Mouse (Mus musculus): ENCODE results near the gene Sgcd.

Sgcd gene

DNA sequence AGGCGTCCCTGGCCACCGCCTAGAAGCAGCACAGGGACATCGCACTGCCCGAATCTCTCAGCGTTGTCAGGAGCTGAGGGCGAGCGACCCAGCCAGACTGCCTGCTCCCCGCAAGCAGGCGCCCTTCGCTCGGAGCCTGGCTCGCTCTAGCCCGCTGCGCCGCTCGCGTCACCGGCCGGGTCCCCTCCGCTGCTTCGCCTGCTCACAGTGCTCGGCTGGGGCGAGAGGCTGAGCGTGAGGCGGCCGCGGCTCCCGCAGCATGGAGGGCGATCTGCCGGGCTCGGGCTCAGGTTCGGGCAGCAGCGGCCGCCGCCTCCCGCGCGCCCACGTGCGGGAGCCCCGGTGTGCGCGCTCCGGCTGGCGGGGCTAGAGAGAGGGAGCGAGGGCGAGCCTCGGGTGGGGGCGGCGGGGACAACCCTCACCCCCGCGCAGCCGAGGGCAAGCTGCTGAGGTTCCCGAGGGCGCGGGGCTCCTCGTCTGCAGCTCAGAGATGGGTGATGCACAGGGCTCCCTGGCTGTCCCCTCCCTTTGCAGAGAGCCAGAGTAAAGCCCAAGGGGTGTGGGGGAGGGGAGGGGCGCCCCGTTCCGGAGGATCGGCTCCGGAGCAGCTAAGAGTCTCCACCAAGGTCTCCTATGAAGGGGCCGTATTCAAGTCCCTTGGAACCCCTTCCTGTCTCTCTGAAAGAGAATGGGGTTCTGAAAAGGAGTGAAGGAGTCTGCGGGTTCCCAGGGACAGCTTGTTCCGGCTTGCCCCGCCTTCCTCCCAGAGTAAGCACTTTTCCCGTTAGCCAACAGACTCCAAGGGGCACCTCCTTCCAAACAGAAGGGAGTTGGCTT is at the start of gene Sgcd:
Sgcd (minus strand) TSS at position 273 of the 837 bp plus-strand sequence.
- DNase-seq (ENCODE audit: low spot score in 2 of 2) = no peak

DNA sequence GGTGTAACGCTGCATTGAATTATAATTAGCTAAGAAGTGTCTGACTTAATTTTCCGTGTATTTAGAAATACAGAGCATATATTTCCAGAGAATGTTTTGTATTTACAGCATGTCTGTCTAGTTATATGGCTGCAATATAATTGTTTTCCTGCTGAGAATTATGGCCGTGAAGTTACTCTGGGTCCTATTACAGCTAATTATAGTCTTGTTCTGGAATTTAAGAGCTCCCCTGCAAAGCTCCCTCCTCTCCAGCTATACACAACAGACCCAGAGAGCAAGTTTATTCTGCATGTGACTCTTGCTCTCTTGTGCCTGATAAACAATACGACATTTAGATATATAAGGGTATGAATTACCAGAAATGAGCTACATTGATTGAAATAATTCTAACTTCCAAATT is 49.3 kb upstream of the Sgcd start:
- no peak for DNase-seq (ENCODE audit: low spot score in 2 of 2)

DNA sequence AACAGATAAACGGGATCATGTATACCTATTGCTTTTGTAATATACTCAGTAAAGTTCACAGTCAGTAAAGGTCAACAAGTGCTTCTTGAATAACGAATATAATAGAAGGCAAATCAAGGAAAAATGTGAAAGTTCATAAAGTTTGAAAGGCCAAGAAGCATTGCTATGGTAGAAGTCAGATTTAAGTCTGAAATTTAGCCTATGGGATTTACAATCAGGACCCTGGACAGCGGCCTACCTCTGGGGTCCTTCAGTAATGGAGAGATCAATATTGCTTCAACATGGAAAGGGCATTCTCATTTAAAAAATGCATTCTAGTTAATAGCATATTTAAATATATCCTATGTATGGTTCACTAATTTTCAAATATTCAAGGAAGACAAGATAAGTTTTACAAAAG is 24.1 kb upstream of the Sgcd start:
- no peak for DNase-seq (ENCODE audit: low spot score in 2 of 2)

DNA sequence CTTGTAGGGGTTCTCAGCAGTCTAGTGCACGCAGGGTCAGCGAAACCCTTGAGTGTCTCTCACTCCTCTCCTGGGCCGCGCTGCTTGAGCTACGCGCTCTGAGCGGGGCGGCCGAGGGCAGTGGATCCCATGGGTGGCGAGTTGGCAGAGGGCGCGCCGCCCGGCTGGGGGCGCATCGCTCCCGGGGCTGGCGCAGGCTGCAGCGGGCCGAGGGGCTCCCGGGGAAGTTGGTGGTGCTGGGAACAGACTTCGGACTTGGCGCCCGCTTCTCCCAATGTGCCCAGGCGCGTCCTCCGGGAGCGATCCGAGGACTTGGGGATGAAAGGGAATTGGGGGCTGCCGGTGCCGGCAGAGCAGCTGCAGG is 454 bp downstream of the Sgcd start:
- DNase-seq (ENCODE audit: low spot score in 2 of 2) = no peak

DNA sequence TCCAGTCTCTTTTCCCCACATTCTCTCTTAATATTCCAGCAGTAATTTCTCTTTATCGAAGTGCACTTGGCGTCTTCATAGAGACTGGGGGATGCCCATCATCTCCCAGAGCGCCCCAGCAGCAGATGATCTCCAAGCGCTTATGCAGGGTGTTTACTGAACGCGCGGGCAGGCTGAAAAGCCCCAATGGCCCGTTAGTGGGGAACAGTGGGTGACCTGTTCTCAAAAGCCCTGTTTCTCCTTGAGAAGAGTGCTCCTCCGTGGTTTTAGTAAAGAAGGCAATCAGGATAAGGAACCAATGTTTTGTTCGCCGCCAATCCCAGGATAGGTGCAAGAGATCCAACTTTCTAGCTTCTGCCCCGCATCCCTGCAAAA is 889 bp downstream of the Sgcd start:
- no peak for DNase-seq (ENCODE audit: low spot score in 2 of 2)

GRCm38 (mm10) chr11:47987251-47987892 is 1.4 kb downstream of the Sgcd start:
- DNase-seq (ENCODE audit: low spot score in 2 of 2) = no peak

- no peak for DNase-seq (ENCODE audit: low spot score in 2 of 2)
Observed at GRCm38 (mm10) chr11:47982152-47982551, 6.6 kb downstream of the Sgcd start.

DNA sequence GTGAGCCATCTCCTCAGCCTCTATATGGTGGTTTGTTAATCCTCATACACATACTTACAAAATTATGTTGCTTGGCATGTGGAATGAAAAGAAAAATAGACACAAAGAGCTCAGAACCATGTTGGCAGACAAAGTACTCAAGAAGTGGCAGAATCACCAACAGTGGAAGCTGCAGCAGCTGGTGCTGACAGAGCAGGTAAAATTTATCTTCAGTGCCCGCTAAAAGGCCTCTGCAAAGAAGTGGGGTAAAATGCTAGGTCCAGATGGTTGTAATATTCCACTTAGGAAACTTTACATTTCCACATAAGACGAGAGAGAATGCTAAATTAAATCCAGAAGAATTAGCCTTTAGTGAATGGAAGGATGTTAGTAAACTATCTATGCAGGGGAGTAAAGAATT is 7.7 kb downstream of the Sgcd start:
- no peak for DNase-seq (ENCODE audit: low spot score in 2 of 2)

DNA sequence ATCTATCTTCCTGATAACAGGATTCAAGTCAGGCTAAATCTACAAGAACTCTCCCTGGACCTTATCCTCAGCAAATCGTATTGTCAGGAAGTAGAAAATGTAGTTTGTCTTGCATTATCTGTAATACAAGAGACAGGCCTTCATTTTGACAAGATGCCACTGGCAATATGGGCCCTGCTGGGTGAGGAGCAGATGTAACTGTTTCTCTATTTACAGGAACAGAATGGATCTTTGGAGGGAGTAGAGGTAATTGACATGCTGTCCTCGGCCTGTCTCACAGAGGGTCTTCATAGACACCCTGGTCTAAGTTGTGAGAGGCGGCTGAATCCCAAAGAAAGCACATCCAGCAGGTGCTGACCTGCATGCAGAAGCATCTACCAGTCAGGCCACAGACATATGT is 35.5 kb downstream of the Sgcd start:
- no peak for DNase-seq (ENCODE audit: low spot score in 2 of 2)

GRCm38 (mm10) chr11:47952366-47952765 is 36.4 kb downstream of the Sgcd start:
- no peak for DNase-seq (ENCODE audit: low spot score in 2 of 2)

- DNase-seq (ENCODE audit: low spot score in 2 of 2) = no peak
Observed at GRCm38 (mm10) chr11:47939795-47940194, 49.0 kb downstream of the Sgcd start.

DNA sequence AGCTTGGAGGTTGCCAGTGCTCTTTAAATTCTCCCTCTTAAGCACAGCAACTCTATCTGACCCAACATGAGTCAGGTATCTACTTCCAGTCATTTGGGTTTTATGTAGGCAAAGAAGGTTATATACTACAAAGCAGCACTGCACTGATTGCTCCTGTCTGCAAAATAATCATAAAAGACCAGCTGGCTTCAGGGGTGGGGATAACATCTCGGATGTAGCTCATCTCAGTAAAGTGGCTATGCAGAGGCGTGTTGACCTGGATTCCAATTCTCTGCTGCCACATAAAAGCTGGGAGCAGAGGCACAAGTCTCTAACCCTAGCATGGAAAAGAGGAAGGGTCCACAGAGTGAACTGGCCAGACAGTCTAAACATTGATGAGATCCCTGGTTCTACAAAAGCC is 71.2 kb downstream of the Sgcd start:
- no peak for DNase-seq (ENCODE audit: low spot score in 2 of 2)

DNA sequence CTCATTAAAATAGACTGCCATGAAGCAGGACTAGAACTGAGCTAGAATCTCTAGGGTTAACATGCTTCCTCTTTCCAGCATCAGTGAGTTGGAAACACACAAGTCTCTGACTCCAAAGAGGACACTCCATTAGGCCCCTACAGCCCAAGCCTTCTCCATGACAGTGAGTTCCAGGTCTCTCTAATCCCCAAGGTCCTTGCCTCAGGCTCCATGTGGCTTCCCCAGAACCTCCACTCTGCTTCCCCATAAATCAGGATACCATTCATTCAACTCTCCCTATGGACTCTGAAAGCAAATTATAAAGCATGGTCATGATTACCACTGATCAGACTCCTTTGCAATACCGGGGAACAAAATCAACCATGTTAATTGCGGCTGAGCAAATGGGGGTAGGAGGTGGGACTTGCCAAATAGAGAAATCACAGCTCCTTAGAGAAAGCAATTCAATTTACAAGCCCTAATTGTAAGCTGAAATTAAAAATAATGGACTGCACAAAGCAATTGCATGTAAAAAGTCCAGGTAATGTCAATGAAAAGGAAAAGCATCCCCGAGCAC is 97.1 kb downstream of the Sgcd start:
- DNase-seq (ENCODE audit: low spot score in 2 of 2) = no peak

DNA sequence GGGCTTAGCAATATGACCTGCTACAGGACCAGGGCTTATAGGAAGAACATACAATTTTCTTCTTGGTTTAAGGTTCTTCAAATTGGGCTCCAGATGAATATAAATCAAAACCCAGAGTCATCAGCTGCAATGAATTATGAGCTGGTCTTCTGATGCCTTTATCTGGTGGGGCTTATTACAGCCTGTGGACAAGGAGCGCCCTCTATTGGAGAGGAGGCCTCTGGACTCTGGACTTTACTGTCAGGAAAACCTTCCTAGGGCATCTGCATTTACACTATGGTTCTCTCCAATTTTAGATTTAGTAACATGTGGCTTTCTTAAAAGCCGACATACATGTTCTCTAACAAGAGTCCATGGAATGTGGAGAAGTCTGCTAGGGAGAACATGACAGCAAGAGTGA is 98.5 kb downstream of the Sgcd start:
- DNase-seq (ENCODE audit: low spot score in 2 of 2) = peak in 1 of 2 experiments; percentile 24

DNA sequence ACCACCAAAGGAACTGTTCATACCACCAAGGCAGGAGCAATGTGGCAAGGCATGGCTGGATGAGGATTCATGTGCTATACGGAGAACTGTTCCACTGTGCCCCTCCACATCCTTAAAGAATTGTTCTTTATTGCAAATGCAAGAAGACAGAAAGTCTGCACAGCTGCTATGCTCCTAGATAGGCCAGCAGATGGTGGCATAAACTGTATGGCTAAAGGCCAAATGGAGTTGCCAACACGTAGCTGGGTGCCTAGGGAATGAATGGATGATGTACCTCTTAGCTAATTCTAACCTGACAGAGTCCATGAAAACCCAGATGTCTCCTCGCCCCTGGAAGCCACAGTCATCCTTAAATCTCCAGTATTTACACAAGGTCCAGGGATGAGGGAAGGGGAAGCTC is 103.5 kb downstream of the Sgcd start:
- no peak for DNase-seq (ENCODE audit: low spot score in 2 of 2)

DNA sequence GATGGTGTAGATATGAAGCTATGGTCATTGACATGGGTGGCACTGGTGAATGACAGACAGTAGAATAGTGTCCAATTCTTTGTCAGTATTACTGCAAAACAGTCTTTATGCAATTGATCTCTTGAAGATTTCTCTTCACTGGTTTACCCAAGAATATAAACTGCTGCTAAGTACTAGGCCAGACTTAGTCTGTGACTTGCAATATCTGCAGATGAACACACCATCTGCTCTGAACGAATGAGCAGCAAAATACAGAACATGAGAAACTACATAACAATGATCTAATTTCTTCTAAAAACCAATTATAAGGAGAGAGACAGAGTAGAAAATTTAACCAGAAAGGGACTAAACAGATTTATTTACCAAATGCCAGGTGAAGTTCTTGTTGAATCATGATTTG is 105.2 kb downstream of the Sgcd start:
- DNase-seq (ENCODE audit: low spot score in 2 of 2) = no peak

- no peak for DNase-seq (ENCODE audit: low spot score in 2 of 2)
Observed at GRCm38 (mm10) chr11:47876633-47877170, 112.1 kb downstream of the Sgcd start.

DNA sequence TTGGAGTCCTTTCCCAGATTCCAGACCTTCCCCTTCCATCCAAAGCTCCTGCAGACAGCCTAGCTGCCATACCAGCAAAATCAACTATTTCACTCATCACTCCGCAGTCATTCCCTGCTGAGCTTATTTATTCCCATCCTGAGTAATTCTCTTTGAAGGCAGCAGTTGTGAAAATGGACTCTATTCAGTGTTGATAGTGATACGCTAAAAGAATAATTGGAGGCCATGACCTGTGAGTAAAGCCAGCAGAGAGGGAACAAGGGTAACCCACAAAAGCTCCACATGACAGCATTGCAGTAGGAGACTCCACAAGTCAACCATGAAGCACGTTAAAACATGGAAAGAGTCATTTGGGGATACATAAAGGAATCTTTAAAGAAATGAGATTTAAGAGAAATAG is 142.9 kb downstream of the Sgcd start:
- no peak for DNase-seq (ENCODE audit: low spot score in 2 of 2)

GRCm38 (mm10) chr11:47833283-47833682 is 155.5 kb downstream of the Sgcd start:
- DNase-seq (ENCODE audit: low spot score in 2 of 2) = no peak

- DNase-seq (ENCODE audit: low spot score in 2 of 2) = no peak
Observed at GRCm38 (mm10) chr11:47810307-47810706, 178.5 kb downstream of the Sgcd start.

GRCm38 (mm10) chr11:47804101-47804715 is 184.6 kb downstream of the Sgcd start:
- no peak for DNase-seq (ENCODE audit: low spot score in 2 of 2)

GRCm38 (mm10) chr11:47777916-47778226 is 210.9 kb downstream of the Sgcd start:
- no peak for DNase-seq (ENCODE audit: low spot score in 2 of 2)
